Mouse (Mus musculus): ENCODE measurements at regions not wholly inside any gene's neighbourhood (a gene's known extent, or its start where the extent isn't known, plus 50 kb on each side); places are given as distances from the start of the nearest gene placed in this dataset.
A peak's percentile ranks its signal among the peaks of the same experiment; 100 is the strongest.

DNA sequence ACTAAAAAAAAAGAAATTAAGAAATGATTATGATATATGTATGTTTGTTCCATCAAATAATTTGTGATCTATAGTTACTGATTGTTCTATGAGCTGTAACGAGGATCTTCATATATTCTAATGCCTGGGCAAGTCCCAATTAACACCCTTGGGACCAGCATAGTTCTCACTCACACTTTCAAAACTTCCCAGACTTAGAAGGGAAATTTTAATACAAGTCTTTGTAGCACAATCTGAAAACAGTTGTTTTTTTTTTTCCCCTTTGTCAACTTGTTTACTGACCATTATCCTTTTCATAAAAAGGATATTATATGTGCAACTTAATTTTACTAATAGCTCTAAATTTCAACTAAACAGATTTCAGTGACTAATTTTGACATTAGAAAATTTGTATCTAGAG lies 257.1 kb downstream of the Tpbg start:
- Histone ChIP-seq H3ac (ENCODE audit: control insufficient read depth, insufficient read length) (no peak overlapping the region), H3K79me2 (ENCODE audit: control insufficient read depth, insufficient read depth) (no peaks in the 10 kb centered on the region), H3K36me3 (ENCODE audit: control insufficient read depth, insufficient read depth) (no peaks in the 10 kb centered on the region), H3K27me3 (ENCODE audit: control insufficient read depth, insufficient read depth, insufficient read length) (no peaks in the 10 kb centered on the region), H3K4me2 (ENCODE audit: low read depth) (no peak overlapping the region), H3K4me3 (no peak overlapping the region)
- no peak for TF ChIP-seq TCF12 (IDR thresholded peaks at IDR 0.05; ENCODE audit: insufficient read depth, poor library complexity, severe bottlenecking)
- no peak for TF ChIP-seq MYOD1 (IDR thresholded peaks at IDR 0.05; ENCODE audit: control insufficient read depth in 1 of 3, insufficient read length in 2 of 3, low read depth in 2 of 3)
- TF ChIP-seq USF1 (IDR thresholded peaks at IDR 0.05; ENCODE audit: low read depth): no peak
- TF ChIP-seq SRF (IDR thresholded peaks at IDR 0.05; ENCODE audit: control insufficient read depth, insufficient read length, low read depth): no peak
- TF ChIP-seq E2F4 (IDR thresholded peaks at IDR 0.05; ENCODE audit: insufficient read depth): no peak
- no peak for TF ChIP-seq CEBPB (IDR thresholded peaks at IDR 0.05; ENCODE audit: insufficient read depth, poor library complexity, severe bottlenecking)
- no peak for TF ChIP-seq POLR2AphosphoS2 (IDR thresholded peaks at IDR 0.05; ENCODE audit: insufficient read length, low read depth)
- no peak for TF ChIP-seq TCF3 (IDR thresholded peaks at IDR 0.05; ENCODE audit: insufficient read length, low read depth)
- no peak for TF ChIP-seq REST (IDR thresholded peaks at IDR 0.05; ENCODE audit: insufficient read depth, insufficient read length)
- no peak for TF ChIP-seq MYOG (IDR thresholded peaks at IDR 0.05; ENCODE audit: control insufficient read depth in 1 of 3, insufficient read depth in 1 of 3, insufficient read length in 2 of 3, low read depth in 2 of 3)
- TF ChIP-seq POLR2A (IDR thresholded peaks at IDR 0.05; ENCODE audit: insufficient read length, low read depth): no peak
- TF ChIP-seq MAX (IDR thresholded peaks at IDR 0.05; ENCODE audit: low read depth): no peak

DNA sequence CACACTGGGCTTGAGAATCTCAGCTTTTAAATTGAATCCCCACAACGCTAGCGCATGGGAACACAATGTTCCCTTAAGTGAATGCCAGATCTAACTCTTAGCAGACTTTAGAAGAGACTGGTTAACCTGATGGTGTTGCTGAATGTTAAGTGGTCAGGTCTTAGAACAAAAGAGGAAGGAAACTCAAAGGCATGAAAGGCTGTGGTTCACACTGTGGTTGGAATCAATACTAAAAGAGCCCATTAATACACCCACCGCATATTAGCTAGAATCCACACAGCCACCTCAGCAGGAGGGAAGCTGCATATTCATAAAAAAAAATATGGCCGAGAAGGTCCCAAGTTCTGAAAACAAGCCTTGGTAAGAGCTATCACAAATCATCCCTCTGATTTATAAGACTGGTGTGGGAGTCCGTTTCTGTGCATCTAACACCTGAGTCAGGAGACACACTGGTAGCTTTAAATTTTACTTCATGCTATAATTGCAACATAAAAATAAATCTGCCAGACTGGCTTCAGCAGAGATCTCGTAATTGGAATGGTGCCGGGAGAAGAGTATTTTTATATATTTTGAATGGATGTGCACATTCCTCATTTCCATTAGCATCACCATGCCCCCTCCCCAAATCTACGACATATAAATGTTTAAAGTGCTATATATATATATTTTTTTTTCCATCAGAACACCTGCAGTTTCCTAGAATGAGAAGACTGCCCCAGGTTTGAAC lies 259.3 kb downstream of the Tpbg start:
- Histone ChIP-seq H3K27me3 (ENCODE audit: control insufficient read depth, insufficient read depth, insufficient read length) (no peaks in the 10 kb centered on the region), H3K79me2 (ENCODE audit: control insufficient read depth, insufficient read depth) (no peaks in the 10 kb centered on the region), H3K4me3 (no peak overlapping the region), H3K36me3 (ENCODE audit: control insufficient read depth, insufficient read depth) (no peaks in the 10 kb centered on the region), H3ac (ENCODE audit: control insufficient read depth, insufficient read length) (no peak overlapping the region), H3K4me2 (ENCODE audit: low read depth) (no peak overlapping the region)
- TF ChIP-seq TCF3 (IDR thresholded peaks at IDR 0.05; ENCODE audit: insufficient read length, low read depth): no peak
- no peak for TF ChIP-seq REST (IDR thresholded peaks at IDR 0.05; ENCODE audit: insufficient read depth, insufficient read length)
- TF ChIP-seq MYOD1 (IDR thresholded peaks at IDR 0.05; ENCODE audit: control insufficient read depth in 1 of 3, insufficient read length in 2 of 3, low read depth in 2 of 3): no peak
- TF ChIP-seq POLR2A (IDR thresholded peaks at IDR 0.05; ENCODE audit: insufficient read length, low read depth): no peak
- TF ChIP-seq POLR2AphosphoS2 (IDR thresholded peaks at IDR 0.05; ENCODE audit: insufficient read length, low read depth): no peak
- TF ChIP-seq CEBPB (IDR thresholded peaks at IDR 0.05; ENCODE audit: insufficient read depth, poor library complexity, severe bottlenecking): no peak
- no peak for TF ChIP-seq MYOG (IDR thresholded peaks at IDR 0.05; ENCODE audit: control insufficient read depth in 1 of 3, insufficient read depth in 1 of 3, insufficient read length in 2 of 3, low read depth in 2 of 3)
- no peak for TF ChIP-seq E2F4 (IDR thresholded peaks at IDR 0.05; ENCODE audit: insufficient read depth)

DNA sequence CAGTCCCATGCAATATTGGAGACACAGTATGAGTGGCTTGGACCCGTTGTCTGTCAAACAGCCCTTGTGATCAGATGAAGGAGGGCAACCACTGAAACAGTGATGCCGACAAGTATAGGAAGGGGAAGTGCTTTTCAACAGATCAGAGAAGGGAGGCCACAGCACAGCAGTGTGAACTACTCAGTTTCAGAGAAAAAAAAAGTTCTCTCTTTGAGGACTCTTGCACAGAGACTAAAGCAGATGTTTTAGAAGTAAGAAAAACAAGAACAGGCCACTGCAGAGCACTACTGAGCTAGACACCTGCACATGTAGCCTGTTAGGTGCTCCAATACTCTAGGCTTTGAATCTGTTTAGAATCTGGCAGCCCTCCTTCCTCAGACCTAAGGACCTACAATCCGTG lies 261.4 kb downstream of the Tpbg start:
- H3K36me3 ChIP-seq (ENCODE audit: control insufficient read depth, insufficient read depth): no peaks in the 10 kb centered on the region
- TF ChIP-seq MAX (IDR thresholded peaks at IDR 0.05; ENCODE audit: low read depth) (no peak), E2F4 (IDR thresholded peaks at IDR 0.05; ENCODE audit: insufficient read depth) (no peak), SRF (IDR thresholded peaks at IDR 0.05; ENCODE audit: control insufficient read depth, insufficient read length, low read depth) (no peak), MYOG (IDR thresholded peaks at IDR 0.05; ENCODE audit: control insufficient read depth in 1 of 3, insufficient read depth in 1 of 3, insufficient read length in 2 of 3, low read depth in 2 of 3) (no peak), TCF3 (IDR thresholded peaks at IDR 0.05; ENCODE audit: insufficient read length, low read depth) (no peak), REST (IDR thresholded peaks at IDR 0.05; ENCODE audit: insufficient read depth, insufficient read length) (no peak), POLR2AphosphoS2 (IDR thresholded peaks at IDR 0.05; ENCODE audit: insufficient read length, low read depth) (no peak), USF1 (IDR thresholded peaks at IDR 0.05; ENCODE audit: low read depth) (no peak), POLR2A (IDR thresholded peaks at IDR 0.05; ENCODE audit: insufficient read length, low read depth) (no peak), TCF12 (IDR thresholded peaks at IDR 0.05; ENCODE audit: insufficient read depth, poor library complexity, severe bottlenecking) (no peak), CEBPB (IDR thresholded peaks at IDR 0.05; ENCODE audit: insufficient read depth, poor library complexity, severe bottlenecking) (no peak), MYOD1 (IDR thresholded peaks at IDR 0.05; ENCODE audit: control insufficient read depth in 1 of 3, insufficient read length in 2 of 3, low read depth in 2 of 3) (no peak)
- no peak overlapping the region for H3K4me3 ChIP-seq
- no peaks in the 10 kb centered on the region for H3K27me3 ChIP-seq (ENCODE audit: control insufficient read depth, insufficient read depth, insufficient read length)
- H3K4me2 ChIP-seq (ENCODE audit: low read depth): no peak overlapping the region
- H3ac ChIP-seq (ENCODE audit: control insufficient read depth, insufficient read length): no peak overlapping the region
- no peaks in the 10 kb centered on the region for H3K79me2 ChIP-seq (ENCODE audit: control insufficient read depth, insufficient read depth)

DNA sequence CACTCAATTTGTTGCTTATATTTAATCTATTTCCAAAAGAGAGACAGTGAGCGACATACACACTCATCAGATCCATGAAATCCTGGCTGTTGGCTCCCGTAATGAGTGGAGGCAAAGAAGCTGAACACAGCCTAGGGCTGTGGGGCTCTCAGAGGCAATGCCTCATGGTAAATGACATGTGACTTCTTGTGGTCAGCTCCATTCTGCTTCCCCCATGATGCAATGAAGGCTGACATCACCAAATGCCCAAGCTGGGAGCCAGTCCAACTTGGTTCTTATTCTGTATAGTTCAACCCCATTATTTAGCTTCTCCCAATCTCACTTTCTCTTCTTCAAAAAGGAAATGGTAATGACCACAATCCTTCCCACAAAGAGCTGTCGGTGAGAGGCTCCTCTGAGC lies 262.5 kb downstream of the Tpbg start:
- no peaks in the 10 kb centered on the region for H3K27me3 ChIP-seq (ENCODE audit: control insufficient read depth, insufficient read depth, insufficient read length)
- H3ac ChIP-seq (ENCODE audit: control insufficient read depth, insufficient read length): no peak overlapping the region
- H3K4me3 ChIP-seq: no peak overlapping the region
- H3K4me2 ChIP-seq (ENCODE audit: low read depth): no peak overlapping the region
- no peaks in the 10 kb centered on the region for H3K79me2 ChIP-seq (ENCODE audit: control insufficient read depth, insufficient read depth)
- no peaks in the 10 kb centered on the region for H3K36me3 ChIP-seq (ENCODE audit: control insufficient read depth, insufficient read depth)
- TF ChIP-seq CEBPB (IDR thresholded peaks at IDR 0.05; ENCODE audit: insufficient read depth, poor library complexity, severe bottlenecking) (peak; percentile 81), USF1 (IDR thresholded peaks at IDR 0.05; ENCODE audit: low read depth) (peak; percentile 73), REST (IDR thresholded peaks at IDR 0.05; ENCODE audit: insufficient read depth, insufficient read length) (no peak), TCF3 (IDR thresholded peaks at IDR 0.05; ENCODE audit: insufficient read length, low read depth) (no peak)

DNA sequence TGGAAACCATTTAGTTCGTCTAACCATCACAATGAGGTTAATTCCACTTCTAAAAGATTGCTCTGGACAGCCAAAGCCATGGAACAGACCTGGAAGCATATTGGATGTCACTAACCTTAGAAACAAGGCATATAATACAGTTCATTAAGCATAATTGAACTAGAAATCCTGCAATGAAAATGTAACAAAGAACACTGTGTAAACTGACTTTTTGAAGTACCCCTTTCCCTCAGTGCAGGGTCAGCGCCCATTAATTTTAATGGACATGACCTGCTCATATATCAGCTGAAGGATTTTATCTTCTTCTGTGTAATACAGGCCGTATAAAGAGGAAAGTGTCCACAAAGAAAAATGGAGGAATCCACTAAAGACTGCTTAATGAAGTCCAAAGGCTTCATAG lies 263.7 kb downstream of the Tpbg start:
- H3K79me2 ChIP-seq (ENCODE audit: control insufficient read depth, insufficient read depth): no peaks in the 10 kb centered on the region
- H3K36me3 ChIP-seq (ENCODE audit: control insufficient read depth, insufficient read depth): no peaks in the 10 kb centered on the region
- no peak overlapping the region for H3K4me3 ChIP-seq
- no peak overlapping the region for H3K4me2 ChIP-seq (ENCODE audit: low read depth)
- no peak for TF ChIP-seq CEBPB (IDR thresholded peaks at IDR 0.05; ENCODE audit: insufficient read depth, poor library complexity, severe bottlenecking)
- H3ac ChIP-seq (ENCODE audit: control insufficient read depth, insufficient read length): no peak overlapping the region
- H3K27me3 ChIP-seq (ENCODE audit: control insufficient read depth, insufficient read depth, insufficient read length): no peaks in the 10 kb centered on the region

Measured in myocyte (in vitro differentiated cells).